Mouse (Mus musculus): ENCODE data around the gene Pcgf2. TPM values are rescaled to one million over a fixed set of nuclear protein-coding genes. Genes with fewer than 3 reads are reported as not detected.
A peak's percentile ranks its signal among the peaks of the same experiment; 100 is the strongest.

Pcgf2 gene
- total and polyA plus RNA-seq, 2 experiments, result 0.37 to 12.0 TPM

DNA sequence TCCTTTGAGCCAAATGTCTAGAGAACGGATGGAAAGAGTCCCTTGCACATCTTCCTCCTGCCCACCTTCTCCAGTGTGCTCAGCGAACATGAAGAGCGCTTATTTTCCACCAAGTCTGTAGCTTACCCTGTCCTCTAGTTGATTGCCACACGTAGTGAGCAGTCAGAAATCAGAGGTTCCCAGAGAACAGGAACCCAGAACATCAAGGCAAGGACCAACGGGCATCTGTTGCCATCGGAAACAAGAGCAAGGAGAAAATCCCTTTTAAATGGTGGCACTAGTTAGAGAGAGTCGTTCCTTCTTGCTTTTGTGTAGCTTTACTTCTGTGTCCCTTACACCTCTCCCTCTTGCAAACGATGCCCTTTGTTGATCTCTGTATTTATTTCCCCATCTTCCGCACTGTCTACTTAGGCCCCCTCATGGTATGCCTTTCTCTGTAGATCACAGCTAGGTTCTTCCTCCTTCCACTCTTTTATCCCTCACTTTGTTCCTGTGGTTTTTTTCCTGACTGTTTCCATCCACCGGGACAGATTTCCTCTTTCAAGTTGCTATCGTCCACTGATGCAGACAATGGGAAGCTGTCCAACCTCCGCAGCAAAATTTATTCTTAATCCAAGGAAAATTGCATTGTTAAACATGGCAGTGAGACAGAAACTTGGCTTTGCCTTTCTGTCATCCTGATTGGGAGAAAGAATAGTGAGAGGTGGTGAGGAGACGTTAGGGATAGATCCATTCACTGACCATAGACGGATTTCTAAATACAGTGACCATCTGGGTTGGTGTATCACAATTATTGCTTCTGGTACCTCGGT lies 1.5 kb upstream of the Pcgf2 start:
- Histone ChIP-seq H3K4me1 (ENCODE audit: control insufficient read depth, insufficient read depth, low read length) (peaks cover 9% of the 10 kb centered on the region), H3K79me2 (ENCODE audit: control insufficient read depth, insufficient read depth, low read length) (peaks cover 12% of the 10 kb centered on the region; the same call in 1 of the 2 replicates), H3K27me3 (ENCODE audit: control insufficient read depth, insufficient read depth, low read length) (no peaks in the 10 kb centered on the region), H3K9ac (ENCODE audit: low read depth, low read length) (no peak overlapping the region), H3K27ac (replicated peaks; ENCODE audit: insufficient read depth, low read depth, low read length) (no peak overlapping the region), H3K4me3 (ENCODE audit: insufficient read depth, low read depth, low read length) (no peak overlapping the region), H3K36me3 (ENCODE audit: control insufficient read depth, insufficient read depth, low read length) (no peaks in the 10 kb centered on the region; the same call in 1 of the 2 replicates)
- no peak for DNase-seq (ENCODE audit: extremely low read depth, low read depth, low spot score)
- TF ChIP-seq CTCF (IDR thresholded peaks at IDR 0.05; ENCODE audit: low read depth, low read length) (no peak), POLR2A (IDR thresholded peaks at IDR 0.05; ENCODE audit: extremely low read depth, insufficient read depth, low read length) (no peak)
- WGBS, result 50% methylated on average over 15 of the region's 15 CpGs

DNA sequence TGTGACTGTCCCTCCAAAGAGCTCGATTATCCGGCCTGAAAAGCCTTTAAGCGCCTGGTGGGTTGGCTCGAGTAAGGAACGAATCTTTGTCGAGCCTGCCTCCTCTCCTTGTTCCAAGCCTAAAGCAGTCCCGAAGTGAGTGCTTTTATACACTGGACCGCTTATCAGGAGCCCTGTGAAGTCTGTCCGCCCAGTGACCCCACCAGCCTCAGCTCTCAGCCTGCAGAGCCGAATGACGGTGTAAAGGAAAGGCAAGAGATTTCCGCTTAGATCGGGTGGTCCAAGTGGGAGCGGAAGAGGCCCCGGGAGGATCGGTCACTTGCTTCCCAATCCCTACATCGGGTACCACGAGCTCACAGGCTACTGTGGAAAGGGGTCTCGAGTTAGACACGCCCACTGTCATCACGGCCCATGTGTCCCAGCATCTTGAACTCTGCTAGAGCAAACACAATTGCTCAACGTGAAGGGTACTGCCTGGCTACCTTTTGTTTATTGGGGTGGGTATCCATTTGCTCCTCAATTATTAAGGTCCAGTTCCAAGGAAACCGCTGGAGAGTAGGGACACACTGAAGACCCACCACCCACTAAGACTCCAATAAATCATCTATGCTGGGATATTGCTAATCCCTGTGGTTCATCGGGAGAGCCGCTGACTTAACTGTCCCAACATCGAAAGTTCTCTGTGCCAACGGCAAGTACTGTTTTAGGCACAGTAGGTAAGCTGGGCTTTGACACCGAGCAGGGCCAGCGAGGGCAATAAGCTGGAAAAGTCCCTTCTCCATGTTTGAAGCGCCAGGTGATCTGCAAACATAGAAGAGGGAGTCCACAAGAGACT lies 666 bp upstream of the Pcgf2 start:
- Histone ChIP-seq H3K9ac (ENCODE audit: low read depth, low read length) (peak overlapping the region; percentile 86), H3K27ac (replicated peaks; ENCODE audit: insufficient read depth, low read depth, low read length) (peak overlapping the region; percentile 69), H3K4me1 (ENCODE audit: control insufficient read depth, insufficient read depth, low read length) (peaks cover 9% of the 10 kb centered on the region), H3K79me2 (ENCODE audit: control insufficient read depth, insufficient read depth, low read length) (peaks cover 12% of the 10 kb centered on the region; the same call in 1 of the 2 replicates), H3K27me3 (ENCODE audit: control insufficient read depth, insufficient read depth, low read length) (no peaks in the 10 kb centered on the region), H3K4me3 (ENCODE audit: insufficient read depth, low read depth, low read length) (peak overlapping the region; percentile 76), H3K36me3 (ENCODE audit: control insufficient read depth, insufficient read depth, low read length) (no peaks in the 10 kb centered on the region; the same call in 1 of the 2 replicates)
- 24% methylated on average over 30 of the region's 30 CpGs for WGBS
- peak; percentile 30 for DNase-seq (ENCODE audit: extremely low read depth, low read depth, low spot score)
- TF ChIP-seq CTCF (IDR thresholded peaks at IDR 0.05; ENCODE audit: low read depth, low read length) (no peak), POLR2A (IDR thresholded peaks at IDR 0.05; ENCODE audit: extremely low read depth, insufficient read depth, low read length) (0 out of 2 replicates have a peak, but pooled peaks have one; percentile 31)

DNA sequence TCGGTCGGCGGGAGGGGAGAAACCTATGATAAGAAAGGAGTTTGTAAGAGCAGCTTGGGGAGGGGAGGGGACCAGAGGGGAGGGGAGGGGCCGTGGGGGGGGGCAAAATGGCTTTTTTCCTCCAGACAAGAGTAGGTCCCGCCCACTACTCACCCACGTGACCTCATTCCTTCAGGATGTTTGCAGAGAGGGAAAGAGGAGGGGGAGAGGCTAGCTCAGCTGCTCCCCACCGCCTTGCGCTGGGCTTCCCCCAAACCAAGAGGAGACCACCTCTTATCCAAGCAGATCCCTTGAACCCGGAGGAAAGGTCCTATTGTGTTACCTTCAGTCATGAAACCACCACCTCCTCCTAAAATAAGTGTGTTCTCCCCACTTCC lies 683 bp downstream of the Pcgf2 start:
- Histone ChIP-seq H3K79me2 (ENCODE audit: control insufficient read depth, insufficient read depth, low read length) (peaks cover 10% of the 10 kb centered on the region; the same call in 1 of the 2 replicates), H3K9ac (ENCODE audit: low read depth, low read length) (peak overlapping the region; percentile 86), H3K27ac (replicated peaks; ENCODE audit: insufficient read depth, low read depth, low read length) (peak overlapping the region; percentile 69), H3K4me1 (ENCODE audit: control insufficient read depth, insufficient read depth, low read length) (peaks cover 11% of the 10 kb centered on the region), H3K36me3 (ENCODE audit: control insufficient read depth, insufficient read depth, low read length) (no peaks in the 10 kb centered on the region), H3K27me3 (ENCODE audit: control insufficient read depth, insufficient read depth, low read length) (no peaks in the 10 kb centered on the region), H3K4me3 (ENCODE audit: insufficient read depth, low read depth, low read length) (peak overlapping the region; percentile 76)
- TF ChIP-seq CTCF (IDR thresholded peaks at IDR 0.05; ENCODE audit: low read depth, low read length), result no peak
- TF ChIP-seq POLR2A (IDR thresholded peaks at IDR 0.05; ENCODE audit: extremely low read depth, insufficient read depth, low read length), result 0 out of 2 replicates have a peak, but pooled peaks have one; percentile 34
- 2% methylated on average over 5 of the region's 9 CpGs for WGBS
- peak; percentile 48 for DNase-seq (ENCODE audit: extremely low read depth, low read depth, low spot score)

DNA sequence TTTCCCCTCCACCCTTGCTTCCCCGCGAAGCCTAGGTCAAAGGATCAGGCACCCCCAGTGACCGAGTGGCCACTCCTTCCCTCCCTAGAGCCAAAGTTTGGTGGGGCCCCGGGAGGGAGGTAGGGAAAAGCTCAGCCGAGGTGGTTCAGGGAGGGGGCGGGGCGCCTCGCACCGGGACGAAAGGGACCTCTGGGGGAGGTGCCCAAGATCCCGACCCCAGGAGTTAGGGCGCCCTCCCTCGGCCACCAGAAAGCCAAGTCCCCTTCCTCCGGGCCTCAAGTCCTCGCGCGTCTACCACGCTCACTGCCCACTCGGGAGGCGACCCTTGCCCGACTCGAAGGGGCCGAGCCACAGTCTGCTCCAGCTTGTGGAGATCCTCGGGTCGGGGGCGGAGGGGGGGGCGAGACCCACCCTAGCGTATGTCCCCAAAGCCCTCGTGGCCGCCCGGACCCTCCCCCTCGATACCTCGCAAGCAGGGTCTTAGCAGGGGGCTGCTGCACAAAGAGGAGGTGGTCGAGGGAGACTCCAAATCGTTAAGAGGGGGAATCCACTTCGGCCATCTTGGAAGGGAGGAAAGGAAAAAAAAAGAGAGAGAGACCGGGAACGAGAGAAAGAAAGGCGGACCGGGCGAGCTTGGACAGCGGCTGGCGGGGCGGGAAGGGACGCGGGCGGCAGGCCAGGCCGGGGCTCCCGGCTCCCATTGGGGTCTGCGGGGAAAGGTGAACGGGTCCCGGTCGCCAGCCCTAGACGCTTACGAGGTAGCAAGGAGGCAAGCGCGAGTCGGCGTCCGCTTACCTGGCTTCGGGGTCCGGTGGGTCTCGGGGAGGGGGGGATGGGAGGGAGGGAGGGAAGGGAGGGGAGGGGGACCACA lies 1.3 kb downstream of the Pcgf2 start:
- no peak for DNase-seq (ENCODE audit: extremely low read depth, low read depth, low spot score)
- Histone ChIP-seq H3K27me3 (ENCODE audit: control insufficient read depth, insufficient read depth, low read length) (no peaks in the 10 kb centered on the region), H3K4me1 (ENCODE audit: control insufficient read depth, insufficient read depth, low read length) (peaks cover 6% of the 10 kb centered on the region; the same call in 1 of the 2 replicates), H3K36me3 (ENCODE audit: control insufficient read depth, insufficient read depth, low read length) (no peaks in the 10 kb centered on the region), H3K9ac (ENCODE audit: low read depth, low read length) (peak overlapping the region; percentile 64), H3K4me3 (ENCODE audit: insufficient read depth, low read depth, low read length) (peak overlapping the region; percentile 76), H3K27ac (replicated peaks; ENCODE audit: insufficient read depth, low read depth, low read length) (no peak overlapping the region), H3K79me2 (ENCODE audit: control insufficient read depth, insufficient read depth, low read length) (peaks cover 4% of the 10 kb centered on the region; the same call in 1 of the 2 replicates)
- 2% methylated on average over 61 of the region's 63 CpGs for WGBS
- TF ChIP-seq CTCF (IDR thresholded peaks at IDR 0.05; ENCODE audit: low read depth, low read length) (peak; percentile 14; the same call in 1 of the 2 replicates), POLR2A (IDR thresholded peaks at IDR 0.05; ENCODE audit: extremely low read depth, insufficient read depth, low read length) (no peak)

DNA sequence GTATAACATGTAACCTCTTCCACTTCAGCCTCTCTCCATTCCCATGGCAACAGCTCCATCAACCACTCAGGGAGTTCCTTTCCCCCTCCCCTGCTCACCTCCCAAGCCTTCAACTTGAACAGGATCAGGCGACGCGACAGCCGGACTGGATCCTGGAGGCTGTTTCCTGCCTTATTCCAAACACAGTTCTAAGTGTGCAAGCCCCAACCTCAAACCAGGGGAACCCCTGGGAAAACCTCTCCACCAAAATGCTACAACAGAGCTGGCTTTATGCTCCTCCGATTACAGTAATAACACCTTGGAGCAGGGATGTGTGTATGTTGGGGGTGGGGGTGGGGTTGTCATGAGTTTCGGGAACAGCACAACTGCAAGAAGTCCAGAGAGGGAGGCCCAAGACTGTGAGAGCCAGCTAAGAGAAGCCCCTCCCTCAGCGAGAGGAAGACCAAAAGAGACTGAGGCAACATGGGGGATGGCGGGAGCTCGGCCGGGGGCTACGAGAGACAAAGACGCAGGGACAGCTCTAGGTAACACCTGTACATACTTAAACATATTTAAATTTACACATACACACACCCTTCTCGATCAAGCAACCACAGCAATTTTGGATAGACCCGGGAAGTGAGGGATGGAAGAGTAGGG lies 2.3 kb downstream of the Pcgf2 start:
- Histone ChIP-seq H3K9ac (ENCODE audit: low read depth, low read length) (no peak overlapping the region), H3K79me2 (ENCODE audit: control insufficient read depth, insufficient read depth, low read length) (no peaks in the 10 kb centered on the region), H3K4me1 (ENCODE audit: control insufficient read depth, insufficient read depth, low read length) (peaks cover 5% of the 10 kb centered on the region; the same call in 1 of the 2 replicates), H3K27ac (replicated peaks; ENCODE audit: insufficient read depth, low read depth, low read length) (no peak overlapping the region), H3K27me3 (ENCODE audit: control insufficient read depth, insufficient read depth, low read length) (no peaks in the 10 kb centered on the region), H3K36me3 (ENCODE audit: control insufficient read depth, insufficient read depth, low read length) (no peaks in the 10 kb centered on the region), H3K4me3 (ENCODE audit: insufficient read depth, low read depth, low read length) (peak overlapping the region; percentile 76; the same call in 1 of the 2 replicates)
- DNase-seq (ENCODE audit: extremely low read depth, low read depth, low spot score), result no peak
- TF ChIP-seq POLR2A (IDR thresholded peaks at IDR 0.05; ENCODE audit: extremely low read depth, insufficient read depth, low read length) (no peak), CTCF (IDR thresholded peaks at IDR 0.05; ENCODE audit: low read depth, low read length) (no peak)
- 58% methylated on average over 14 of the region's 14 CpGs for WGBS

Measured in liver, adult 2 months (tissue).